Mouse (Mus musculus) cortical plate, adult 2 months (tissue): ENCODE measurements around the gene Fam69b.

Experiments
- CTCF ChIP-seq: fragments of 200-500 bp; IDR thresholded peaks from 2 replicates; pipeline ENCODE4 v1.5.1; 2011; ENCODE audit warnings: mild to moderate bottlenecking, control low read depth, low read length; ENCODE audit not compliant: insufficient read depth; ENCODE audit errors: extremely low read depth
- POLR2A ChIP-seq: fragments of 200-500 bp; IDR thresholded peaks from 2 replicates; pipeline ENCODE4 v1.6.1; 2011; ENCODE audit warnings: mild to moderate bottlenecking, low read length, control low read depth; ENCODE audit not compliant: insufficient read depth; ENCODE audit errors: extremely low read depth

DNA sequence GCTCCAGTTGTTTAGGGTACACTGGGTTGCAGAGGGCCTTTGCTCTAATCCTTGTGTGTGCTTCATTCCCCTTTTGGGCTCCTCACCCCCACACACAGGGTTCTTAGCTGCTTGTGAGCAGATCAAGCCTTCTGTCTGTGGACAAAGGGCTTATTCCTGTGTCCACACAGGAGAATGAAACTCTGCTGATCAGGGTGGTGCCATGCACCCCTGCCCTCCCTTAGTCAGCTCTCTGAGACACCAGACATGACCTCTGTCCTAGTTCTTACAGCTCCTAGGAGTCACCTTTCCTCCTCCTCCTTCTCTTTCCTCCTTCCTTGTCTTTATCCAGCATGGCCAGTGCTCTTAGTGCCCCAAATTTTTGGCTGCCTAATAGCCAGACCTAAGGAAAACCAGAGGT is 16.4 kb upstream of the Fam69b start:
- no peak for TF ChIP-seq CTCF
- no peak for TF ChIP-seq POLR2A
